Mouse (Mus musculus): ENCODE measurements around the gene Npm3. TPM values are rescaled to one million over a fixed set of nuclear protein-coding genes. Genes with fewer than 3 reads are reported as not detected.

Gene Npm3
- polyA plus RNA-seq, 2 experiments from 2014 or later, result 26.7 to 70.7 TPM

DNA sequence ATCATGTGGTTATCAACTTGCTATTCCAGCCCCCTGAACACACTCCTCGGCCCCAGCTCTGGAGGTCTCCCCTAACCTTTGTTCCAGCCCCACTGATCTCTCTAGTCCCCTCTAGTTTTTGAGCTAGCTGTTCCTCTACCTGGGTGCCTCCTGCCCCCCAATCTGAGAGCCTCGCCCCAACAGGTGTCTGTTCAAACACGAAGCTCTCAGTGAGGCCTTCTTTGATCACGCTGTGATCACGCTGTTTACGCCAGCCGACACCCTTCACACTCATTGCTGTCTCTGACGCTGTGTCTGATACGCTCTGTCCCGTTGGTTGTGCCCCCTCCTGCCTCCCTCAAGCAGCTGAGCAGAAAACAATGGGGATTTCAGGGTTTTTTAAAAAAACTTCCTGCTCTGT is 15.8 kb downstream of the Npm3 start:
- no peak for ATAC-seq

DNA sequence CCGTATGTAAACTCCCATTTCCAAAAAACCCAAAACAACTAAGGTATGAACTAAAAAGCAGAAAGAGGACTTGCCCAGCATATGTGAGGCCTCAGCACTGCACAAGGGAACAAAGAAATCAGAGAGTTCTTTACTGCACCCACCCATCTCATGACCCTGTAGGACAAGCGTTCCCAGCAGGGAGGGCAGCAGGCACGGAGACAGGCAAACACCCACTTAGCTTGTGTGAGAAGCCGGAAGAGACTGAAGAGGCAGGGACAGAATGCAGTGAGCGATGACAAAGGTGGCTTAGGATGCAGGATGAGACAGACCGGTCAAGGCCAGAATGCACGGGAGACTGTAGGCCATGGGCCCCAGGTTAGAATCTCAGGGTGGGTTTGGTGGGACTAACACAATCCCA is 17.7 kb downstream of the Npm3 start:
- ATAC-seq, result no peak

DNA sequence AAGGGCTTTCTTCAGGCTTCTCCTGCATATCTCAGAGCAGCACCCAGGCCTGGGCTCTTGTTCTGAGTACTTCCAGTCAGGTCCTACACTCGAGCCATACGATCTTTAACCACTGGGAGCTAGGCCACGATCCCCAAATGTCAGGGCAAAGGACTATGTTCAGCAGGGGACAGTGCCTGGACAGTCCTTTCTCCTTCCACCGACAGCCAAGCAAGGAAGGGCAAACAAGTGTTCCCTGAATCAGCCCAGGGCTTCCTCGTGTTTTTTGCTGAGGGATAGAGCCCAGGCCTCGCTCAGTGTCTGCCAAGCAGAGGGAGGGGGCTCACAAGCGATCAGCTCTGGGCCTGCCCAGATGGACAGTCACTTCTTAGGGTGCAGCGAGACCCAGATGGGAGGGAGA is 19.3 kb downstream of the Npm3 start:
- ATAC-seq, result no peak

DNA sequence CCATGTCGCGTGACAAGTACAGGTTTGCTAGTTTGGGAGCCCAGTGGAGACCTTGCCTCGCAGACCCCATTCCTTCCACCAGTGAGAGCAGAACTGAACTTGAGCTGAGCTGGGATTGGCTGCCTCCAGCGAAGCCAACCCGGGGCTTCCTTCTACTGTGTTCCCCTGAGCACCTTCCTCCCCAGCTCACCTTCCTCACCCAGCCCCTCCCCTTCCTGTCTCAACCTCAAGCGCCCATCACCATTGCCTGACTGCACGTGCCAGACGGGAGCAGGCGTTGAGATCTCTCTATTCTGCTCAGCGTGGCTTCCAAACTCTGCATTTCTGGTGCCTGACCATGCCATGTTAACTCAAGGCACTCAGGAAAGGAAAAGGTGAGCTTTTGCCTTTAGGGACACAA is 22.2 kb downstream of the Npm3 start:
- ATAC-seq, result no peak

DNA sequence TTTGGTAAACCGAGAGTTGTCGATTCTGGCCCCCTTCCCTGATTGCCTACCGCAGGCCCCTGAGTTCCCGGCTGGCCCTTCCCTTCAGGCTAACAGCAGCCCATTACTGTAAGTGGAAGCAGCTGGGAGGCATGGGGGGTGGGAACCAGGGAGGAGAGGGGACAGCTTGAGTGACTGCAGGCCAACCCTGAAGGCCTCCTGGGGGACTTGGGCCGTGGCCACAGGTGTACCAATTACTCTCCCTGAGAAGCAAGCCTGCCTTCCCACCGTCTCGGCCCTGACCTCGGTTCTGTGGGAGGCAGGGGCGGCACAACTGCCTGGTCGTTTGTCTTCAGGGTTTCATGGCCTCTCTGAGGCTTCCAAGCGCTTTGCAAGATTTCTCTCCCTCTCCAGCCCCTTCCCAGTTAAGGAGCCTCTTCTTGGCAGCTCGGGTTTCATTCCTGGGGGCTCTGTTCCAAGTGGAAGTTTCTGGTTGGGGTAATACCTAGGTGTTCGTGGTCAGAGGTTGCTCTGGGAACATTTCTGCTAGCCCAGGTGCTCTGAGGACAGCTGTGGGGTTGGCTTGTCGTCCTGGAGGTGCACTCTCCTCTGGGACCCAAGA is 23.6 kb downstream of the Npm3 start:
- no peak for ATAC-seq

DNA sequence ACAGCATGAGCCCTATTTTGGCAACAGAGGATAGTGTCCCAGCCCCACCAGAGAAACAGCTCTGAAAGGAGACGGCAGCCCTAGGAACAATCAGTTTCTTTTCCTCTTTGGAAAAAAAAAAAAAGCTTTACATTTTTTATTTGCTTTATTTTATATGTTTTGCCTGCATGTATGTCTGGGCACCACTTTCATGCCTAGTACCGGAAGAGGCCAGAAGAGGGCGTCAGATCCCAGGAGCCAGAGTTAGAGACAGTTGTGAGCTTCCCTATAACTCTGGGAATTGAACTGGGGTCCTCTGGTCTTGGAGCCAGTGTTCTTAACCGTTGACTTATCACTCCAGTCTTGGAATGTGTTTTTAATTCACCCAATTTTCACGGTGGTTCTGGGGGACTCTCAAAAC is 27.2 kb downstream of the Npm3 start:
- no peak for ATAC-seq

DNA sequence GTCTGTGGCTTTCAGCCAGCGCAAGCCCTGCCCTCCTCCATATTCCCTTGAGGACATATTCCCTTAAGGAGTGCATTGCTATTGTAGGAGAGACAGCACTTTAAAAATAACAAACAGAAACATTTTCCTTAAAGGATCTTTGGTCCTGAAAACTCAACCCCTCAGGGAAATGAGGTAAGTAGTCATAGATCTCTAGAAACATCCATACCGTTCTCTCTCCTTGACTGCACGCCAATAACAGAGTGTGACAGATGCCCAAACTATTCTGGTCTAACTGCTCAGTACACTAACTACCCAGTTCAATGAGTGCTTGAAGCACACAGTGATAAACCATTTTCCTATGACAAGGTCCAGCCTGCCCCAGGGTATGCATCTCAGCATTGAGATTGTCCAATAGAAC is 31.1 kb downstream of the Npm3 start:
- ATAC-seq, result no peak

DNA sequence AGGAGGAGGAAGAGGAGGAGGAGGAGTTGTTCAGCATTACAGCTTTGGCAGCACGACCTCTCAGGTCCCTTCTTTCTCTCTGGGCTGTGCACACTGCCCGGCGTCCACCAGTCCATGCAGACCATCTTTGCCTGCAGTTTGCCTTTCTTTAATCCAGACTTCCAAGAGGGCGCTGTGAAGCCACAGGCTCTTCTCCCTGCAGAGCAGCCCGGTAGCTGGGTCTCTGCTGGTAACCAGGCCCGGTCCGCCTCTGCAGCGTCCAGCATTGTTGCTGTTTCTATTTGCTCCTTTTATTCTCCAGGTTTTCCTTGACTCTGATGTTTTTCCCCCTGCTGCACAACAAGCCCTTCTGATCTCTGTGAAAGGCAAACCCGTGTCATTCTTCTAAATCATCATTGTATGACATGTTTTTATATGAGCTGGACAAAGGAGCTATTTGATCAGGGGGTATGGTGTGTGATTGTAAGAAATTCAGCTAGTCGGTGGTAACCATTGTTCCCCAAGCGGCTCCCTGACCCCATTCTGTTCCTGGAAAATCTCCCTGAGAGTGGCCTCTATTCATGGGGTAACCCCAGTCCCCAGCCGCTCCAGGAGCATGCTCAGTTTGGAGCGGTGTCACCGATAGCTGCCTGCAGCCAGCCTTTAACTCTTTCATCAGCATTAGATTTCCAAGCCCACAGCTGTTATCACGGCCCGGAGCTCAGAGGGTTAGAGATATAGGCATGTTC is 31.7 kb downstream of the Npm3 start:
- no peak for ATAC-seq

DNA sequence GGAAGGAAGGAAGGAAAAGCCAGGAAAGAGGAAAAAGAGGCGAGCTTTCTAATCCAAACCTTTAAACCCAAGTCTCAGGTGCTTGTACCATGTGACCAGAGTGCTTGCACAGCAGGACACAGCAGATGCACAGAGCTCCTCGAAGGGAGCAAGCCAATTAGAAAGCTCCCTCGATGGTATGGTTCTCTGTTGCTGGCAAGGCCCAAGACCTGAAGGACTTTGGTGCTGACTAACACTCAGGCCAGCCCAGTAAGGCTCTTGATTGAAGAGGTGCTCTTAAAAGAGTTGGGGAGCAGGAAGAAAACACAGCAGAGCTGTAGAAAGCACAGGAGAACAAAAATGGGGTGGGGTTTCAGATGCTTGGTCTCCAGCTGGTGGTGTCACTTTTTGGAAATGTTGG is 40.7 kb downstream of the Npm3 start:
- no peak for ATAC-seq

Other genes starting within 250 kb of the Npm3 start
- gene Poll, start 189.1 kb downstream of the Npm3 start, polyA plus RNA-seq (2017; shearing (Covaris generic)), result 10 to 100 TPM; 16.2 to 31.6 TPM
- 10 to 100 TPM; 65.5 to 69.1 TPM for gene Gm17018, start 189.0 kb downstream of the Npm3 start, polyA plus RNA-seq (2017; shearing (Covaris generic))
- 10 to 100 TPM; 10.1 to 16.2 TPM for gene Fbxw4, start 89.3 kb downstream of the Npm3 start, polyA plus RNA-seq (2017; shearing (Covaris generic))
- not detected for gene Fgf8, start 6.7 kb downstream of the Npm3 start, polyA plus RNA-seq (2017; shearing (Covaris generic))
- 100 to 1,000 TPM; 146 to 151 TPM for gene Mgea5, start 34.2 kb upstream of the Npm3 start, polyA plus RNA-seq (2017; shearing (Covaris generic))
- 1 to 10 TPM; 8.1 to 9.3 TPM for gene Kcnip2, start 66.5 kb upstream of the Npm3 start, polyA plus RNA-seq (2017; shearing (Covaris generic))
- 1 to 10 TPM; 9.7 to 9.8 TPM for gene Armh3, start 248.9 kb upstream of the Npm3 start, polyA plus RNA-seq (2017; shearing (Covaris generic))